Mouse (Mus musculus): ENCODE results near the gene Arhgap21.
A peak's percentile ranks its signal among the peaks of the same experiment; 100 is the strongest.

Gene Arhgap21

GRCm38 (mm10) chr2:20966176-20967100 lies 2.2 kb downstream of the Arhgap21 start:
- DNase-seq, result no peak

DNA sequence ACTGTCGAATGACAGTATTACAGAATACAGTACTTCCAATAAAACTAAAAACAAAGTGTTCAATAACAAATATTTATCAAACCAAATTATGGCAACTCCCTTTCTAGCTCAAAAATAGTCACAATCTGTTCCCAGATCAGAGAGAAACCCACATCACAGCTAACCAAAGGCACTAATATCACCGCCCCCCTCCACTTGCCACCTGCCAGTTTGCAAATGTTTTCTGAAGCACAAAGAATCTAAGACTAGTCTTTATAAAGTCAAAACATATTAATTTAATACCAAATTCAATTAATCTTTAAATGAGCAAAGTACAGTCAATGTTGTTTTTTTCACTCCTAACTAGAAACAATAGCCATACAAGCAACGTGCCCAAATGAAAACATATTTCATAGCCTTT lies 3.3 kb downstream of the Arhgap21 start:
- DNase-seq, result no peak

- no peak for DNase-seq
These were observed 4.2 kb downstream of the Arhgap21 start for GRCm38 (mm10) chr2:20964461-20964860.

DNA sequence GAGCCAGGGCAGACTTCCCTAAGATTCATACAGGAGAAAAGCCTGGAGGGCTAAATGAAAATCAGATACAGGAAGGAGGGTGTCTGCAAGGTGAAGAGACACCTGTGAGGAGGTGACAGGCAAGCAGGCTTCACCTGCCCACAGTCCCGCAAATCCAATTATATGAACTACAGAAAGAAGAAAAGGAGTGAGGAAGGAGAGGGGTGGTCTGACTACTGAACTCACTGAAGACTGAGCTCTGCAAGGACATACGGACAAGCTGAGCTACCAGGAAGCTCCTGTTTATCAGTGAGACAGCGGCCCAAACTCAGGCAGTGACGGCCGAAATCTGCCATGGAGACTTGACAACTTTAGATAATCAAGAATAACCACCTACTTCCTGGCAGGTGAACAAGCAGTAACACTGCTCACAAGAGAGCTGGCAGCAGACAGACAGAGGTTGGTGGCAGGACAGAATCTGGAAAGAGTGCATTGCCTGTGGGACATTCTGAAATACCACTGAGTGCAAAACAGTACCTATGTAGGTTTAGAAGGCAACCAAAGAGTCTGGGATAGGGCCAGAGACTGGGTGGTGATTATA lies 5.4 kb downstream of the Arhgap21 start:
- no peak for DNase-seq

DNA sequence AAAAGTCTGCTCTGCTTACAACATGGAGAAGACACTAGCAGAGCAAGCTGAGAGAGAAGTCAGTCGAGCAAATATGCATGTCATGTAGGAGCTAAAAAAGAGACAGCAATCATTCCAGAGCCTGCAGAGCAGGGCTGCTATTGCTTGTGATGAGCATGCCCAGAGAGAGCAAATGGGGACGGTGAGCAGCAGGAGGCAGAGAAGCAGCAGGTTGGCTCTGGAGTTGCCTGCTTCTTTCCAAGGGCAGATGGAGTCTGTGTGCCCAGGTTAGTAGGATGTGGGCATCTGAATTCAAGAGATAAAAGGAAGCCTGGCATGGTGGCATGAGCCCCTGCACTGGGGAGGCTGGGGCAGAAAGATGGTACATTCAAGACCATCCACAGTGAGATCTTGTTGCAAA lies 6.4 kb downstream of the Arhgap21 start:
- no peak for DNase-seq

DNA sequence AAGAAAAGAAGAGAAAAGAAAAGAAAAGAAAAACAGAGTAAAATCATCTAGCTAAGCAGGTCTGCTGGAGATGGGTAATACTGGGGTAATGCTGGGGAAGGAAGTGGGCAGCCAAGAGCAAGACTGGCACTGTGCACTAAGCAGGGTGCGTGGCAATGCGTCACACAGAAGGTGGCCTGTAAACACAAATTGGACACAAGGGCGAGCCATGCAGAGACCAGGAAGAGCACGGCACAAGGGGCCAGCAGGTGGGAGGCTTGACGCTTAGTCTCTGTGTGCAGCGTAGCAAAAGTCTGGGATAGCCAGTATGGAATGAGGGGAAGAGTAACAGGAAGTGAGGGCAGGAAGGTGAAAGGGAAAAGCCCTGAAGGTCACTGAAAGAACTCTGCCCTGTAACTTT lies 6.9 kb downstream of the Arhgap21 start:
- DNase-seq, result no peak

DNA sequence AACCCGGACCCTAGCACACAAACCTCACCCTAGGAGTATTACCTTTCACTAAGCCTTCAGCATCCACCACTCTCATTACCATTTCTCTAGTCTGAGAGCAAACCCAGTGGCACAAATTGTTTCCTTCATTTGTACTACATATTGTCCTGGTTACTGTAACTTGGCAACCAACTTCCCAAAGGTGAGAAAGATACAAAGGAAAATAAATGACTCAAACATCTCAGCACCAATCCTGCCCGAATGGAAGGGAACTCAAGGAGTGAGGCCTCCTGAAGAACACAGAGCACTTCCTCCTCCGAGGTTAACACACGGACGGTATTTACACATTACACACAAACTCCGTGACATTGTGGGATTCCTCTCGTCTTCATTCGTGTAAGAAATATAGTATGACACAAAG lies 7.4 kb downstream of the Arhgap21 start:
- DNase-seq, result no peak

DNA sequence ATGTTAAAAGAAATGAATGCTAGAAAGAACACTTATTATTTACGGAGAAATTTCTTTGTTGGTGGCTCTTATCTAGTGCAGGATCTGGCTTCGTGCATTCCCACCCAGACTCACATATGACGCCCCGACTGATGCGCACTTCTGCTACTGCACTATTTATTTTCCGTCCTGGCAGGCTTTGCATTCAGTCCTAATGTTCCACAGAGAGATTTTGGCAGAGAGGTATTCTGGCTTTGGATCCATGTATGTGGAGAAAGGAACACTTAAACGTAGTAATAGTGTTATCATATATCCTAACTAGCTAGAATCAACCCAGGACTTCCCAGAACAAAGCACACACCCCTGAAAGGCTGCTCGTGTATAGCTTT lies 8.0 kb downstream of the Arhgap21 start:
- no peak for DNase-seq

DNA sequence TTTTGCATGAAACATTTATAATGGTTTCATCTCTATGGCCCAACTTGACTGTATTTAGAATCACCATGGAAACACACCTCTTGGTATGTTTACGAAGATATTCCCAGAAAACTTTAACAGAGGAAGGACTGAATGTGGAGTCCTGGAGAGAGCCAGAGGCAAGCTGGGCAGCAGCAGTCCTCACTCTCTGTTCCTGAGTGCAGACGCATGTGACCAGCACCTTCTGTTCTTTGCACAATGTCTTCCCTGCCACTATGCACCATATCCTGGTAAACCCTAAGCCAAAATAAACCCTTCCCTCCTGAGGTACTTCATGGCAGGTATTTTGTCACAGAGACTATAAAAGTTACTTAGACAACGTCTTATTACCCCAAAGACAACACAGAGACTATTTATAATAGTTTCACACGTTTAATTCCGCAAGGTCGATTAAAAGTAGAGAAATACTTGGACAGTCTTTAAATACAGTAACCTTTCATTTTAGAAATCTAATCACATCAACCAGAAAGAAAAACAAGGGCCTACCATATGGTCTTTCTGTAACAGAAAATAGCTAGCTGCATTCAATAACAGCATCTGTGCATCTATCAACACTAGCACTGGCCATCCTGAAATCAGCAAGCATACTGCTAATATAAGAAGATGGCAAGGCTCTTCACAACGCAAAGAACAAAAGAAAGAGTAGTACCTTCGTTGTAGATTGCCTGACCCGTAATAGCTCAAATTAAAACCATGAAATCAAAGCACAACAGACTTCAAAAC lies 8.6 kb downstream of the Arhgap21 start:
- DNase-seq, result no peak

GRCm38 (mm10) chr2:20959045-20959444 lies 9.6 kb downstream of the Arhgap21 start:
- no peak for DNase-seq

- no peak for DNase-seq
These were observed 10.7 kb downstream of the Arhgap21 start for GRCm38 (mm10) chr2:20957995-20958394.

GRCm38 (mm10) chr2:20956716-20957115 lies 12.0 kb downstream of the Arhgap21 start:
- DNase-seq, result no peak

GRCm38 (mm10) chr2:20955996-20956395 lies 12.7 kb downstream of the Arhgap21 start:
- no peak for DNase-seq

DNA sequence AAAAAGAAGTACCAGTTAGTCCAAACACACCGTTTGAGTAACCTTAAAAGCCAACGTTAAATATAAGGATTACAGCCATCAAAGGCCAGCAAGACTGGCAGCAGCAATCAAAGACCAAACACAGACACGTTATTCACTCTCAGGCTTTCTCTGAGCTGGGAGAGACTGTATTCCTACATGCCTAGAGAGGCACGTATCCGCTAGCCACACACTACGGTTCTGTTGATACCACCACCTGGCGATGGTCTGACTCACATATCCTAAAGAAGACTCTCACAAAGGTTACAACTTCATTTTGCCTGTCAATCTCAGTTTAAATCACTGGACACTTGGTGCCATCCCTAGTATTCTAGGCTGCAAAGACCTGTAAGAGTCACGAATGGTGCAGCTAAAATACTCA lies 13.3 kb downstream of the Arhgap21 start:
- DNase-seq, result no peak

- no peak for DNase-seq
These were observed 16.0 kb downstream of the Arhgap21 start for GRCm38 (mm10) chr2:20952716-20953115.

DNA sequence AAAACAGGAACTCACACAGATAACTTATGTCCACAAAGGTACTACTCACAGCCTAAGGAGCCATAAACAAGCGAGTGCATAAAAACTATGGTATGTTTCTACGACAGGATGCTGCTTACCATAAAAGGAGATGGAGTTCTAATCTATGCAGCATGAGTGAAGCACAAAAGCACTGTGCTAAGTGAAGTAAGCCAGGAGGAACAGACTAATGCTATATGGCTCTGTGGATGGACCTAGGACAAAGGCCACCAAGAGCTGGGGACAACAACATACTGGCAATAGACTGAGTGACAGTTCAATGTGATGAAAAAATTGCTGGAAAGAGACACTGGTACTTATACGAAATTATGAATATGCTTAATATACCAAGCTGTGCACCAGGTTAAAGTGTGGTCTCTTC lies 19.5 kb downstream of the Arhgap21 start:
- DNase-seq, result no peak

- no peak for DNase-seq
These were observed 21.6 kb downstream of the Arhgap21 start for GRCm38 (mm10) chr2:20947036-20947435.

DNA sequence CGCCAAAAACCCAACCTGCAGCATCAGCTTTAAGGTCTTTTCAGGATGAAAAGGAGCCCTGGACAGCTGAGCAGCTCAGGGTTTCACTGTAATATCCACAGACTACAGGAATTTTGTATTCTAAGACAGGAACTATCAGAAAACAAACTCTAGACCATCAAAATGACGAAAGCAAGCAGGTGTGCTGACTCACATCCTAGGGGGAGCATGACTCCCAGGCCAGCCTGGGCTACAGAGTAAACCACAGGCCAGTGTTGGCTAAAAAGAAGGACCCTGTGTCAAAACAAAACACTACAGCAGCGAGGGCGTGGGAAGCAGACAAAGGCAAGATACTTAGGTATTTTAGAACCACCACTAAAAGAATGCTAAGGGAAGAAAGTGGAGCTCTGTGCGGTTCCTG lies 23.1 kb downstream of the Arhgap21 start:
- no peak for DNase-seq

- DNase-seq, result no peak
These were observed 24.8 kb downstream of the Arhgap21 start for GRCm38 (mm10) chr2:20943730-20944454.

DNA sequence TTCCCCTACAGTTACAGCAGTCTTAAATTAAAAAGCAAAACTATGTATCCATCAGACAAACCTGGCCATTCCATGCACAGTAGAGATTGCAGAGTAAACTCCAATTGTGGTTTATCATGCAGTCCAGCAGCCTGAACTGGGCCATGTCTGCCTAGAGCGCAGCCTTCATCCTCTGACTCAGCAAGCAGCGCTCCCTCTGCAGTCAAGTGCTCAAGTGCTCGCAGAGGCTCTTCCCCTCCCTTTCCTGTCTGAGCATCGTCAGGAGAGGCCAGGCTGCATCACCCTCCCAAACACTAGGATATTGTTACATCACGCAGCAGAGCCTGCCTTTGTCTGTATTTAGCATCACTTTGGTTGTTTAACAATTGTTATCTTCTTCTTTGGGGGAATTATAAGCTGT lies 25.5 kb downstream of the Arhgap21 start:
- peak; percentile 24 for DNase-seq

DNA sequence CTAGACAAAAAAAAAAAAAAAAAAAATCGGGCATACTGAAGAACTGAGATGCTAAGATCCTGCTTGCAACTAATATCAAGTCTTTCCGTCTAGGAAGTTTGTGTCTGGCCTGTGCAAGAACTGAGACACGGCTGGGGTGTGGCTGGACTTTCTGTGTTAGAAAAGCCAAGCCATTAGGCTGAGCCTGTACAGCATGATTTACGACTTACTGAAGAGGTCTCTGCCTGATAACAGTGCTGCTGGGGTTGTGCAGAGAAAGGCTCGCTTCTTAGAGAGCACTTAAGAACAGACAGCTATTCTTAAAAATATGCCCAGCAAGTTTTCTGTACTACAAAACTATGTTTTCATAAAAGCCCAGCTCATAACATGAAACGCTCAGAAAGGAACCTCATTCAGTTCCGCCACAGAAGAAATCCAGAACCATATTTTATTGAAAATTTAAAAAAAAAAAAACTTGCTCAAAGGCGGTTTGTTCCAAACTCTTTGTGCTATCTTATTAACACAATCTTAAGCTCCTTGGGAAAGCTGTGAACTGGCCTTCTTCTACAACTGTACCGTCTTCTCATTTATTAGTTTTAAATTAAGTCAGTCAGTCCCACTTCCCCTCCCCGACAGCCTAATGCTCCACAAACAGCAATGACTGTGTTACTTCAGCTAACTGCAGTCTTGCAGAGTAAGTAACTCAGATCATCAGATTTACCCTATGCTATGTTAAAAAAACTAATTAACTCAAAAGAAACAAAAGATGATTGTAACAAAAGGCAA lies 26.1 kb downstream of the Arhgap21 start:
- DNase-seq, result no peak

DNA sequence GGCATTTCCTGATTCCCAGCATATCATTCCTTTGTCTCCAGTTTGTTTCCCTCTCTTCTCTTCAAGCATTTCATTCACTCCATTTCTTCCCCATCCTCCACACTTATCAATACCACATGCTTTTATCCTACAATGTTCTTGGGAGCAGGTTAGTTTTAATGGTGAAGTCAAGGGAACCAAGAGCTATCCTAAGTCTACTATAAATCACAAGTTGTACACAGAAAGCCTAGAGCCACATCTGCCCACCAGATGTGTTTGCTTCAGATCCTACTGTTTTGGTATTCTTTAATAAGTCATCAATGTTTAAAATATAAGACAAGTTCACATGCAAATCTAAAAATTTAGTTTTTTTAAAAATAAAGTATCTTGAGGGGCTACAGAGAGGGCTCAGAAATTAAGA lies 27.6 kb downstream of the Arhgap21 start:
- DNase-seq, result no peak

Measured in lung, postnatal 10 days (tissue).